15 mouse cellular contexts compared by ENCODE assay signal in the genomic region with DNA sequence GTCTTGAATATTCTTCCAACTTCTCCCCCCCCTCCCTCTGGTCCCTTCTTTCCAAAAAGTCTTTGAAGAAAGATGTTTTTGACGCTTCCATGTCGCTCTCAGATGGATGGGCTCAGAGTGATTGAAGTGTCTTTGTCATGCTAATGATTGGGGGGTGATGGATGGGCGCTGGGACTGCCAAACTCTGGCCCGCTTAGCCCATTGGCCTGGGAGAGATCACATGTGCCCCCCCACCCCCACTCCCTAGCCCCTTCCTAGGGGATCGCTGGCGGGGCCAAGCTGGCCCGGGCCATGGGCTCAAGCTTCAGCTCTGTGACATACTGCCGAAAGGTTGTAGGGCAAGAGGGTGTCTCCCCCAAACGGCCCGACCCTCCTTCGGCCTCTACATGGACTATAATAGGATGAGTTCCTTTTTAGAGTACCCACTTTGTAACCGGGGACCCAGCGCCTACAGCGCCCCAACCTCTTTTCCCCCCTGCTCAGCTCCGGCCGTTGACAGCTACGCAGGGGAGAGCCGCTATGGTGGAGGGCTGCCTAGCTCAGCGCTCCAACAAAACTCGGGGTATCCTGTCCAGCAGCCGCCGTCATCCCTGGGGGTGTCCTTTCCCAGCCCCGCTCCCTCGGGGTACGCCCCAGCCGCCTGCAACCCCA. TPM values are rescaled to one million over a fixed set of nuclear protein-coding genes. Genes with fewer than 3 reads are reported as not detected.
DNase-seq lines count a peak whose midpoint lies in the region; ATAC-seq lines count a peak whose summit lies in the region.
"Had no signal": no experiment of that assay in that cellular context is flagged by ENCODE, and none has a peak within 500 bp of the region (broad histone marks: within the 10 kb centered on the region; RNA-seq: fewer than 3 reads in every experiment).

Gene Hoxb1 (plus strand): TSS at position 312 of the 651 bp plus-strand sequence.

- WGBS in kidney, embryonic 15.5 days = 12% methylated on average over 26 of the region's 26 CpGs
- WGBS in hindbrain, embryonic 12.5 days = under 1% methylated on average over 26 of the region's 26 CpGs

- no peaks in the 10 kb centered on the region for H3K36me3 ChIP-seq in kidney, embryonic 15.5 days
- no peaks in the 10 kb centered on the region for H3K36me3 ChIP-seq in hindbrain, embryonic 12.5 days

- no peak within 1 kb of the TSS for H3K27ac ChIP-seq in kidney, embryonic 15.5 days
- H3K27ac ChIP-seq in hindbrain, embryonic 12.5 days = no peak within 1 kb of the TSS

- peaks cover 49% of the 10 kb centered on the region for H3K4me1 ChIP-seq in kidney, embryonic 15.5 days
- H3K4me1 ChIP-seq in hindbrain, embryonic 12.5 days = peaks cover 9% of the 10 kb centered on the region

- peak within 1 kb of the TSS; percentile 8; the same call in 1 of the 2 replicates for H3K9ac ChIP-seq in kidney, embryonic 15.5 days
- peak within 1 kb of the TSS; percentile 27; the same call in 1 of the 2 replicates for H3K9ac ChIP-seq in hindbrain, embryonic 12.5 days

- peak within 1 kb of the TSS; percentile 28 for H3K4me3 ChIP-seq in kidney, embryonic 15.5 days (replicated peaks)
- peak within 1 kb of the TSS; percentile 27 for H3K4me3 ChIP-seq in hindbrain, embryonic 12.5 days

- H3K4me2 ChIP-seq in kidney, embryonic 15.5 days = peak within 1 kb of the TSS; percentile 57
- peak within 1 kb of the TSS; percentile 42 for H3K4me2 ChIP-seq in hindbrain, embryonic 12.5 days (replicated peaks)

- no peak for DNase-seq in kidney, postnatal 25 days
- DNase-seq in mesoderm, embryonic 11.5 days (ENCODE audit: low read depth, low spot score) = peak; percentile 78
- no peak for DNase-seq in adrenal gland, postnatal 10 days
- DNase-seq in ovary, postnatal 14 days (ENCODE audit: low spot score) = no peak
- no peak for DNase-seq in urinary bladder, postnatal 4 days (ENCODE audit: low spot score in 2 of 2)
- DNase-seq: adrenal gland, adult 8-10 months; cerebellum, adult 9-11 months; kidney, adult 11 months; left cerebral cortex, postnatal 4 days; right cerebral cortex, postnatal 25 days; thymus, postnatal 36 days had no signal

- 0 out of 2 replicates have a peak, but pooled peaks have one; percentile 12 for ATAC-seq in kidney, embryonic 15.5 days (replicated peaks; ENCODE audit: low FRiP score)
- ATAC-seq in common myeloid progenitor, adult 5-6 weeks (replicated peaks; ENCODE audit: low read depth, poor library complexity, severe bottlenecking) = 0 out of 2 replicates have a peak, but pooled peaks have one; percentile 24
- ATAC-seq in hindbrain, embryonic 12.5 days (ENCODE audit: low FRiP score) = peak; percentile 56; the same call in 1 of the 2 replicates

- peaks cover 49% of the 10 kb centered on the region for H3K27me3 ChIP-seq in kidney, embryonic 15.5 days
- peaks cover 90% of the 10 kb centered on the region for H3K27me3 ChIP-seq in hindbrain, embryonic 12.5 days

- H3K9me3 ChIP-seq in kidney, embryonic 15.5 days (replicated peaks) = no peaks in the 10 kb centered on the region
- H3K9me3 ChIP-seq in hindbrain, embryonic 12.5 days (replicated peaks) = 0 out of 2 replicates have a peak, but pooled peaks cover 3% of the 10 kb centered on the region

RNA-seq across cellular contexts. Expression of gene Hoxb1, which starts in this region (rescaled TPM):
- 0.27 and 0.35 TPM in 2 replicates for polyA plus RNA-seq in kidney, embryonic 15.5 days (2015; fragmentation: Nextera tagmentation; extraction: Ambion mirVana)
- total RNA-seq in common myeloid progenitor, adult 5-6 weeks (2017) = not detected in 2 replicates
- 0.82 and 2.2 TPM in 2 replicates for polyA plus RNA-seq in hindbrain, embryonic 12.5 days (2016; fragmentation: Nextera tagmentation; extraction: Ambion mirVana)
- not detected for total RNA-seq in adrenal gland, postnatal 10 days (2021)
- total RNA-seq: adrenal gland, adult 8-10 months; left cerebral cortex, postnatal 4 days; midbrain, postnatal 0 days had no signal
- polyA plus RNA-seq: midbrain, postnatal 0 days had no signal

Comparison
In these comparisons a context has a peak if more than half of its experiments do, and no peak if none do; other contexts are left out.
1. Peak in ATAC-seq, H3K4me3 ChIP-seq, H3K9ac ChIP-seq and H3K4me2 ChIP-seq in kidney, embryonic 15.5 days; RNA of the gene not detected or under 1 TPM.
2. Peak in ATAC-seq in common myeloid progenitor, adult 5-6 weeks; RNA of the gene not detected or under 1 TPM.